Mouse (Mus musculus): Measurements from ENCODE around the gene Alpk3.

- TF ChIP-seq ZNF384 (IDR thresholded peaks at IDR 0.05; ENCODE audit: low read depth, low read length), result no peak
- no peak for TF ChIP-seq MAFK (IDR thresholded peaks at IDR 0.05; ENCODE audit: insufficient read depth, low read depth, low read length)
- no peak for TF ChIP-seq HCFC1 (IDR thresholded peaks at IDR 0.05; ENCODE audit: borderline replicate concordance, insufficient read depth, low read length)
- TF ChIP-seq ZC3H11A (IDR thresholded peaks at IDR 0.05; ENCODE audit: borderline replicate concordance, low read depth, low read length), result no peak
- TF ChIP-seq CHD2 (IDR thresholded peaks at IDR 0.05; ENCODE audit: low read depth, low read length), result no peak
Measured at GRCm38 (mm10) chr7:81122808-81123207, 65.4 kb downstream of the Alpk3 start.

All from ES-E14 (cell line).